Mouse (Mus musculus) CH12.LX (cell line): ENCODE data around the gene Tshz2.
"Not testable (repeated sequence)": the region's sequence is repeated elsewhere in the genome, so short reads cannot be mapped to it uniquely, and the experiment has no call there.

ENCODE experiments used
- BHLHE40 ChIP-seq: IDR thresholded peaks from 2 replicates; pipeline ENCODE4 v1.6.1; 2011; ENCODE audit warnings: mild to moderate bottlenecking, low read depth, low read length, improper control_type of control experiment
- CHD2 ChIP-seq: IDR thresholded peaks from 2 replicates; pipeline ENCODE4 v1.6.1; 2011; ENCODE audit warnings: low read length, improper control_type of control experiment
- CTCF ChIP-seq, 2 experiments: IDR thresholded peaks in 1 of 2; conservative IDR thresholded peaks in 1 of 2; 2 replicates each; pipeline ENCODE4 v1.5.1; 2011 to 2012; ENCODE audit warnings: low read depth in 2 of 2, low read length in 2 of 2, improper control_type of control experiment in 1 of 2, inconsistent platforms in 1 of 2, mild to moderate bottlenecking in 1 of 2, moderate library complexity in 1 of 2
- EP300 ChIP-seq: IDR thresholded peaks from 2 replicates; pipeline ENCODE4 v1.6.1; 2011; ENCODE audit warnings: low read length, improper control_type of control experiment
- IRF4 ChIP-seq: IDR thresholded peaks from 2 replicates; pipeline ENCODE4 v1.6.1; 2014; ENCODE audit warnings: low read depth, mild to moderate bottlenecking, inconsistent platforms, low read length, improper control_type of control experiment
- MAX ChIP-seq: IDR thresholded peaks from 2 replicates; pipeline ENCODE4 v1.6.1; 2011; ENCODE audit warnings: low read length, improper control_type of control experiment
- POLR2A ChIP-seq: IDR thresholded peaks from 2 replicates; pipeline ENCODE4 v1.6.1; 2011; ENCODE audit warnings: low read depth, mild to moderate bottlenecking, improper control_type of control experiment, low read length
- RCOR1 ChIP-seq: conservative IDR thresholded peaks from 2 replicates; pipeline ENCODE4 v1.6.1; 2012; ENCODE audit warnings: low read depth, mild to moderate bottlenecking, inconsistent platforms, low read length, improper control_type of control experiment
- SIN3A ChIP-seq: IDR thresholded peaks from 2 replicates; pipeline ENCODE4 v1.6.1; 2012; ENCODE audit warnings: low read length, improper control_type of control experiment, inconsistent platforms

GRCm38 (mm10) chr2:169857041-169857440, 224.2 kb downstream of the Tshz2 start:
- not testable (repeated sequence) for TF ChIP-seq SIN3A; IRF4; BHLHE40; EP300; RCOR1; POLR2A; CTCF (conservative IDR thresholded peaks at IDR 0.05 in 1 of 2, IDR thresholded peaks at IDR 0.05 in 1 of 2; ENCODE audit: low read depth in 2 of 2, low read length in 2 of 2); CHD2; MAX
